9 mouse cellular contexts compared by ENCODE assay signal in genomic region chr3:116126070-116126469, GRCm38 (mm10). TPM values are rescaled to one million over a fixed set of nuclear protein-coding genes. Genes with fewer than 3 reads are reported as not detected.
A peak's percentile ranks its signal among the peaks of the same experiment; 100 is the strongest.
DNase-seq lines count a peak whose midpoint lies in the region; ATAC-seq and TF ChIP-seq lines count a peak whose summit lies in the region.
"Had no signal": no experiment of that assay in that cellular context is flagged by ENCODE, and none has a peak within 500 bp of the region (broad histone marks: within the 10 kb centered on the region; RNA-seq: fewer than 3 reads in every experiment).

No protein-coding gene starts in this region.

- peak overlapping the region; percentile 5; the same call in 1 of the 2 replicates for H3K4me3 ChIP-seq in gastrocnemius, adult 2 months
- peak overlapping the region; percentile 30 for H3K4me3 ChIP-seq in spleen, adult 2 months (ENCODE audit: extremely low read depth, insufficient read depth, insufficient read length)
- H3K4me3 ChIP-seq in limb, embryonic 15.5 days: peak overlapping the region; percentile 48
- peak overlapping the region; percentile 9; the same call in 1 of the 2 replicates for H3K4me3 ChIP-seq in stomach, embryonic 16.5 days (replicated peaks; ENCODE audit: low read length)

- no peak for DNase-seq in gastrocnemius, adult 2 months
- no peak for DNase-seq in gastrocnemius, adult 18-20 months (ENCODE audit: low spot score)
- no peak for DNase-seq in spleen, adult 2 months (ENCODE audit: low read depth in 1 of 2, low spot score in 2 of 2)
- DNase-seq in spleen, adult 12 weeks (ENCODE audit: low spot score): no peak
- no peak for DNase-seq in spleen, adult 18-20 months
- DNase-seq: adrenal gland, postnatal 10 days had no signal

- H3K9ac ChIP-seq in limb, embryonic 15.5 days: no peak overlapping the region
- H3K9ac ChIP-seq in stomach, embryonic 16.5 days (ENCODE audit: low read length): no peak overlapping the region

- no peak for TF ChIP-seq CTCF in gastrocnemius, adult 2 months (IDR thresholded peaks at IDR 0.05)
- TF ChIP-seq CTCF in spleen, adult 2 months (IDR thresholded peaks at IDR 0.05; ENCODE audit: extremely low read depth, insufficient read depth, insufficient read length, insufficient replicate concordance): no peak

- 77% methylated on average over 4 of the region's 4 CpGs for WGBS in spleen, adult 2 months
- 34% methylated on average over 4 of the region's 4 CpGs for WGBS in limb, embryonic 15.5 days
- WGBS in stomach, embryonic 16.5 days: 55% methylated on average over 4 of the region's 4 CpGs

- intact Hi-C loops in gastrocnemius, adult 2 months (cut with DNase I): no loop called here

- H3K27ac ChIP-seq in gastrocnemius, adult 2 months: no peak overlapping the region
- H3K27ac ChIP-seq in spleen, adult 2 months (ENCODE audit: insufficient read depth, low read length): peak overlapping the region; percentile 46; the same call in 1 of the 2 replicates
- H3K27ac ChIP-seq in limb, embryonic 15.5 days: 0 out of 2 replicates have a peak overlapping the region, but pooled peaks have one; percentile 77
- no peak overlapping the region for H3K27ac ChIP-seq in stomach, embryonic 16.5 days (ENCODE audit: low read length)

- no peaks in the 10 kb centered on the region for H3K9me3 ChIP-seq in limb, embryonic 15.5 days
- H3K9me3 ChIP-seq in stomach, embryonic 16.5 days (replicated peaks; ENCODE audit: control insufficient read depth, low read length): no peaks in the 10 kb centered on the region

- ATAC-seq in limb, embryonic 15.5 days (ENCODE audit: insufficient number of reproducible peaks, low FRiP score, low TSS enrichment, low read depth): no peak
- ATAC-seq in stomach, embryonic 16.5 days (ENCODE audit: insufficient read depth, low FRiP score): no peak
- ATAC-seq in inflammation-experienced regulatory T-cells, adult 6 months: no peak

- no peaks in the 10 kb centered on the region for H3K4me1 ChIP-seq in spleen, adult 2 months (ENCODE audit: control insufficient read depth, insufficient read depth, insufficient read length)
- H3K4me1 ChIP-seq in limb, embryonic 15.5 days: peaks cover 2% of the 10 kb centered on the region
- H3K4me1 ChIP-seq in stomach, embryonic 16.5 days (ENCODE audit: control insufficient read depth, insufficient read depth, low read length): peaks cover 13% of the 10 kb centered on the region; the same call in 1 of the 2 replicates

- H3K27me3 ChIP-seq in spleen, adult 2 months (ENCODE audit: control insufficient read depth, insufficient read depth, low read length): no peaks in the 10 kb centered on the region
- no peaks in the 10 kb centered on the region for H3K27me3 ChIP-seq in limb, embryonic 15.5 days
- no peaks in the 10 kb centered on the region for H3K27me3 ChIP-seq in stomach, embryonic 16.5 days (ENCODE audit: control insufficient read depth, insufficient read depth, low read length)

- H3K36me3 ChIP-seq in spleen, adult 2 months (ENCODE audit: control insufficient read depth, insufficient read depth, low read length): no peaks in the 10 kb centered on the region
- peaks cover 8% of the 10 kb centered on the region for H3K36me3 ChIP-seq in limb, embryonic 15.5 days
- 0 out of 2 replicates have a peak, but pooled peaks cover 5% of the 10 kb centered on the region for H3K36me3 ChIP-seq in stomach, embryonic 16.5 days (ENCODE audit: control insufficient read depth, insufficient read depth, low read length)

- peak overlapping the region; percentile 48 for H3K4me2 ChIP-seq in limb, embryonic 15.5 days
- H3K4me2 ChIP-seq in stomach, embryonic 16.5 days (ENCODE audit: low read depth, low read length): peak overlapping the region; percentile 38

- TF ChIP-seq POLR2A in spleen, adult 2 months (IDR thresholded peaks at IDR 0.05; ENCODE audit: low read depth, low read length): no peak

RNA-seq across cellular contexts. Expression of gene Vcam1, which starts 3.4 kb away (rescaled TPM):
- 1 to 10 TPM; 2.2 to 2.8 TPM for total RNA-seq in gastrocnemius, adult 2 months (2021)
- total RNA-seq in gastrocnemius, adult 18-20 months (2021): 1 to 10 TPM; 1.7 to 3.1 TPM
- polyA plus RNA-seq in spleen, adult 2 months (2012; rRNA removed): 32.8 and 51.8 TPM in 2 replicates
- 150 and 174 TPM in 2 replicates for polyA plus RNA-seq in limb, embryonic 15.5 days (2015; fragmentation: Nextera tagmentation; extraction: Ambion mirVana)
- polyA plus RNA-seq in stomach, embryonic 16.5 days (2015; fragmentation: Nextera tagmentation; extraction: Ambion mirVana): 63.3 and 65.7 TPM in 2 replicates
- 1 to 10 TPM; 3.9 to 5.7 (median 4.9) TPM for polyA plus RNA-seq in inflammation-experienced regulatory T-cells, adult 6 months (2017; shearing (Covaris generic))

Comparison
In these comparisons a context has a peak if more than half of its experiments do, and no peak if none do; other contexts are left out.
1. H3K27ac ChIP-seq: peak in spleen, adult 2 months (single experiment) and limb, embryonic 15.5 days (single experiment); none in gastrocnemius, adult 2 months (single experiment) and stomach, embryonic 16.5 days (single experiment).
2. Peak in every context shown above with its lines, with median percentiles within 50 percentile points of each other: H3K4me3 ChIP-seq.